Mouse (Mus musculus): ENCODE results near the gene Efs.
A peak's percentile ranks its signal among the peaks of the same experiment; 100 is the strongest.

Efs gene

GRCm38 (mm10) chr14:54924641-54925348 lies 1.1 kb downstream of the Efs start:
- no peak for DNase-seq (ENCODE audit: low spot score in 2 of 2)

GRCm38 (mm10) chr14:54920076-54920685 lies 5.7 kb downstream of the Efs start:
- no peak for DNase-seq (ENCODE audit: low spot score in 2 of 2)

- no peak for DNase-seq (ENCODE audit: low spot score in 2 of 2)
These were observed 12.6 kb downstream of the Efs start for GRCm38 (mm10) chr14:54913343-54913742.

- peak in 1 of 2 experiments; percentile 43 for DNase-seq (ENCODE audit: low spot score in 2 of 2)
These were observed 13.0 kb downstream of the Efs start, which contains the start of gene Slc22a17 for GRCm38 (mm10) chr14:54912886-54913285. Gene Slc22a17, minus strand, starts transcription at chr14:54913132.

DNA sequence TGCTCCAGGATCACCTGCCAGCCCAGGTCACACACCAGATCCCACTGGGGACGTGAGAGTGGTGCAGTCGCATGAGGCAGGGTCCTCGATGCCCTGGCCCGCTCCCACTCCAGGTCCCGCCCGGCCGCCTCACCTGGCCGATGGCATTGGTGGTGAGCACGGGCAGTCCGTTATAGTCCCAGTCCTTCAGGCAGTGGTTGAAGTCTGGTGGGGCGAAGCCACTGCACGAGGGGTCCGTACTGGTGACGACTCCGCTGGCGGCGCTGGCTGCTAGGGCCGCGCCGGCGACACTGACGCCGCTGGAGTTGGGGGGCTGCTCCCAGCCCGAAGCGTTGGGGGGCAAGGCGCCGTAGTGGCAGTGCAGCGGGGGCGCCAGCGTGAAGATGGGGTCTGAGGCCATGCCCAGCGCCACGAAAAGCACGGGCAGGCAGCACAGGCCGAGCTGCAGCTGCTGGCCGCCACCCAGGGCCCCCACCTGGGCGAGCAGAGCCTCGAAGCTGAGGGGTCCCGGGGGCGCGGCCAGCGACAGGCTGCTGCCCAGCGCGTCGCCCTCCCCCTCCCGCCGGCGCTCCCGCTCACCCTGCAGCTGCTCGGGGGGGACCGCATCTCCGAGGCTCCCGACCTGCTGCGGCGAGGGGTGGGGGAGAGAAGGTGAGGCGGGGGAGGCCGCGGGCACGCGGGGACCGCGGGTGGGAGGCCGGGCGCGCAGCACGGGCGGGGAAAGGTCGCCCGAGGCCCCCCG lies 13.6 kb downstream of the Efs start:
- DNase-seq (ENCODE audit: low spot score in 2 of 2), result no peak

GRCm38 (mm10) chr14:54908682-54909081 lies 17.2 kb downstream of the Efs start:
- no peak for DNase-seq (ENCODE audit: low spot score in 2 of 2)

GRCm38 (mm10) chr14:54903641-54904040 lies 22.3 kb downstream of the Efs start:
- DNase-seq (ENCODE audit: low spot score in 2 of 2), result no peak

DNA sequence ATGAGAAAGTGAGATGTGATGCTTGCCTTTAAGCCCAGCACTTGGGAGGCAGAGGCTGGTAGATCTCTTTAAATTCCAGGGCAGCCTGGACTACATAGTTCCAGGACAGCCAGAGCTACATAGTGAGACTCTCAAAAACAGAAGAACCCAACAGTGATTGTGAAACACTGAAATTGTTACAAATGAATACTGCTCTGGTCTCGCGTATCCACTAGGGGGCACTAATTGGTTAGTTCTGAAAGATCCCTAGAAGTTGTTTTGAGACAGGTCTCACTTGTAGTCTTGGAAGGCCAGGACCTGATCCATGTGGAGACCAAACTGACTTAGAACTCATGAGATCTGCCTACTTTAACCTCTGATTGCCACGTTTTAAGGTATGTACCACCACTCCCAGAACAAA lies 25.5 kb downstream of the Efs start:
- DNase-seq (ENCODE audit: low spot score in 2 of 2), result peak; percentile 23 to 60

DNA sequence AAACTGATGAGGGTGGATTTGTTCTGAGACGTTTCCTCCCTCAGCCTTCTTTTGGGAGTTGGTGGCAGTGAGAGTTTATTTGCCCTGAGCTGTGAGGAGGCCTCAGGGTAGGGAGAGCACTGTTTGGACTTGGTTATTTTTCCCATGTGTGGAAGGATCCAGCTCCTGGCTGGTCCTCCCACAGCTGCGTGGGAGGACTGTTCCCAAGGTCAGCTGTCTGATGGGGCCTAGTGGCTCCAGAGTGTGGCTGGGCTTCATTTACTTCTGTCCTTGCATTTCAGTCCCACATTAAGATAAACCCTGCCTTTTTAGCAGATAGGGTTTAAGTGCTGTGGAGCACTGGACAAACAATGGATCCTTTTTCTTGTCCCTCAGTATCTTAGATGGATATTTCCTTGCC lies 28.5 kb downstream of the Efs start:
- DNase-seq (ENCODE audit: low spot score in 2 of 2), result no peak

GRCm38 (mm10) chr14:54894296-54895151 lies 31.4 kb downstream of the Efs start:
- DNase-seq (ENCODE audit: low spot score in 2 of 2), result peak; percentile 75 to 81

GRCm38 (mm10) chr14:54893651-54894181 lies 32.2 kb downstream of the Efs start:
- DNase-seq (ENCODE audit: low spot score in 2 of 2), result peak; percentile 95 to 98

- no peak for DNase-seq (ENCODE audit: low spot score in 2 of 2)
These were observed 33.7 kb downstream of the Efs start, which contains the start of gene Pabpn1 for GRCm38 (mm10) chr14:54892200-54892599. Gene Pabpn1, plus strand, starts transcription at chr14:54892500.

- DNase-seq (ENCODE audit: low spot score in 2 of 2), result no peak
These were observed 40.6 kb downstream of the Efs start for GRCm38 (mm10) chr14:54885309-54885708.

GRCm38 (mm10) chr14:54884022-54884712 lies 41.8 kb downstream of the Efs start:
- no peak for DNase-seq (ENCODE audit: low spot score in 2 of 2)

DNA sequence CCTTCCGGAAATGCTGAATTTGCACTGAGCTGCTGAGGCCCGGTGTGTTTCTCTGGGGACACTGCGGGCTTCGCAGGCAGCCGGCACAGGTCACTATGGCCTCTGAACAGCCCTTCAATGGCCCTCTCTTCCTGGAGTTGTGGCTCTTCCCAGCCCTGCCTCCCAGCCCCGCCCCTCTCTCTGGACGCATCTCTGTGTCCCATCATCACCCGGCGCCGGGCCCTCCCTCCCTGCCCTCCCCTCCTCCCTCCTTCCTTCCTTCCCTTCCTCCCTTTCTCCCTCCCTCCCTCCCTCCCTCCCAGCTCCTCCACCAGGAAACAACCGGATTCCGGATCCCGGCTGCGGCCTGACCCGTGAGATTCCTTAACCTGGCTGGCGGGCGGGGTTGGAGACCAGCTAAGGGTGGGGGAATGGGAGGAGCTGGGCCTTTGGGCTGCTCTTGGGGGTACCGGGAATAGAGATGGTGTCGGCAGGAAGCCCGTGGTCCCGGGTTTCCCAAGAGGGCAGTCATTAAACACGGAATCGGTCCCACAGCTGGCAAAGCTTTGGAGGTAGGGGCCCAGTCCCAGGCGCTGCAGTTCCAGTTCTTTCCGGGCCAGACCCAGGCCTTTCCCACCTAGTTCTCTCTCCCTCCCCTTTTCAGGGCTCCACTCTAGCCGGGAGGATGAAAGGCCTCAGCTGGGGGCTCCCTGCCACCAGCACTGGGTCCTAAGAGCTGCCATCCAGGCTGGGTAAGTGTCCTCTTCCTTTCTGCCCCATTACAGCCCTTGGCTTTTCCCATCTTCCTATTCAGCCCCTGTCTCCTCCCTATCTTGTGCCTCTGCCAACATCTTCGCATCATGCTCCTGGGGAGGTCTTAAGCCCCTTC lies 42.5 kb downstream of the Efs start, which contains the start of the genes Bcl2l2 and Gm20521:
Bcl2l2 (plus strand) TSS at position 224 of the 868 bp plus-strand sequence.
Gm20521 (plus strand) TSS at position 288 of the 868 bp plus-strand sequence.
- peak; percentile 26 to 71 for DNase-seq (ENCODE audit: low spot score in 2 of 2)

GRCm38 (mm10) chr14:54877048-54877715 lies 48.7 kb downstream of the Efs start, which contains the start of gene Ppp1r3e:
Gene Ppp1r3e, minus strand, starts transcription at chr14:54877550.
- peak; percentile 55 to 65 for DNase-seq (ENCODE audit: low spot score in 2 of 2)

GRCm38 (mm10) chr14:54876539-54877047 lies 49.3 kb downstream of the Efs start:
- DNase-seq (ENCODE audit: low spot score in 2 of 2), result peak; percentile 75 to 85

DNA sequence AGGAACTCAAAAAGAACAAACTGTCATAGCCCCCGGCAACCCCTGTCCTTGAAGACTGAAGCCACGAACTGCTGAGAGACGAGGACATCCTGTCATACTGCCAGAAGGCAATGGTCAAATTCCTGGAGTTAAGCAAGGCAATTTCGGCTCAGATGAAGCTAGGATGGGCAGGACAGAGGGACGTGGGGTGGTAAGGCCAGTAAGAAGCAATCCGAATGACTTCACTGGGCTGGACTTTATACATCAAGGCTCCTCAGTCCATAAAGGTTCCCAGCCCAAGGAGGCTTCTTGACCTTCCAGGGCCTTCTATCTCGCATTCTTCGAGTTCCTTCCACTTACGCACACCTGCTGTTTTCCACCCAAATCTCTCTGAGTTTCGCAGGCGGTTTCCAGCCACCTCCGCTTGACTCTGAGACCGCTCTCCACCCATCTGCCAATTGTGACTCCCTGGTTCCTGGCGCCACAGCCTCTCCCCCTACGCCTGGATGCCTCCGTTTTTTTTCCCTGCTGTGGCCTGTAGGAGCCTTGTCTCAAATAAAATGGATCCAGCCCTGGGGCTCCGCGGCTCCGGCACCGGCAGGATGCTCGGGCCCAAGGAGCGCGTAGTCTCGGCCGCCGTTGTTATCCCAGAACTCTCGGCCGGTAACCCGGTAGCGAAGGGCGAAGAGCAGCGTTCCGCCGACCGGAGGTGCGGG lies 49.9 kb downstream of the Efs start:
- no peak for DNase-seq (ENCODE audit: low spot score in 2 of 2)

Measured in spleen, postnatal 10 days (tissue).